Mouse (Mus musculus): ENCODE data around the gene Tuft1. TPM values are rescaled to one million over a fixed set of nuclear protein-coding genes. Genes with fewer than 3 reads are reported as not detected.

Gene Tuft1
- polyA plus RNA-seq, 1 experiment, result 0.79 TPM

DNA sequence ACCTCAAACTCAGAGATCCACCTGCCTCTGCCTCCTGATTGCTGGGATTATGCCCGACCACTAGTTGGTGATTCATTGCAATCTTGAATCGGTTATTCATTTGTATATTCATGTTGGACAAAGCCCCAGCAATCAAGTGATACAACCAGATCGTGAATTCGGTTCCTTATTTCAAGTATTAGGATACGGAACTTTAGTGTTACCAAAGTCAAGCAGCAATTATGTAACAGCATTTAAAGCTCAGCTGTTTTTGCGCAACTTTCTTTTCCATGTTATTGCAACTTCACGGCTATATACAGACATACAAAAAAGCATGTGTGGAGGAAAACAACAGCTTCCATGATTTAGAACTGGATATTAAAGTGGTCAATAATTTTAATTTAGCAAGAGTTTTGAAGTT is 75.7 kb downstream of the Tuft1 start:
- H3K4me3 ChIP-seq (ENCODE audit: insufficient read depth, low read depth, low read length), result peak overlapping the region; percentile 86

DNA sequence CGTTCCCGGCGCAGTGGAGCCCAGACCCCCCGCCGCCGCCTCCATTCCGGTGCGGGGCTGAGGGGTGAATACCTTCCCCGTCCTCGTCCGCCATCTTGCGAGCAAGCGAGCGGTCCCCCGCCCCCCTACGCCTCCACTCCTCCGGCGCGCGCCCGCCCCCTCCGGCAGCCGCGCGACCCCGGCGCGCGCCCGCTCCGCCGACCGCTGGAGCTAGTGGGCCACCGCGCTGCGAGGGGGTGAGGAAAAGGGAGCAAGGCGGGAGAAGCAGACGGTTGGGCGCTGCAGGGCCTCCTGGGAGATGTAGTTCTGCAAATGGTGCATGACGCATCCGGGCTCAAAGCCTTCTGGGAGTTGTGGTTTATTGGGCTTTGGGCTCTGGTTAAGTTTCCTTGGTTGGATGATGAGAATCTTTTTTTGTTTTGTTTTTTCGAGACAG is 76.2 kb downstream of the Tuft1 start, which contains the start of gene Snx27:
TSS of gene Snx27 (minus strand) at position 261 of the 436 bp plus-strand sequence.
- peak within 1 kb of the TSS; percentile 68 for H3K27ac ChIP-seq (replicated peaks; ENCODE audit: low read depth, low read length)
- H3K4me1 ChIP-seq (ENCODE audit: control insufficient read depth, insufficient read depth, insufficient read length, low read length), result no peaks in the 10 kb centered on the region; the same call in 1 of the 2 replicates
- H3K4me3 ChIP-seq (ENCODE audit: insufficient read depth, low read depth, low read length), result peak within 1 kb of the TSS; percentile 86

More for the DNA sequence above, 75.7 kb downstream of the Tuft1 start:
- peaks cover 3% of the 10 kb centered on the region; the same call in 1 of the 2 replicates for H3K4me1 ChIP-seq (ENCODE audit: control insufficient read depth, insufficient read depth, insufficient read length, low read length)
- H3K27ac ChIP-seq (replicated peaks; ENCODE audit: low read depth, low read length), result peak overlapping the region; percentile 67

DNA sequence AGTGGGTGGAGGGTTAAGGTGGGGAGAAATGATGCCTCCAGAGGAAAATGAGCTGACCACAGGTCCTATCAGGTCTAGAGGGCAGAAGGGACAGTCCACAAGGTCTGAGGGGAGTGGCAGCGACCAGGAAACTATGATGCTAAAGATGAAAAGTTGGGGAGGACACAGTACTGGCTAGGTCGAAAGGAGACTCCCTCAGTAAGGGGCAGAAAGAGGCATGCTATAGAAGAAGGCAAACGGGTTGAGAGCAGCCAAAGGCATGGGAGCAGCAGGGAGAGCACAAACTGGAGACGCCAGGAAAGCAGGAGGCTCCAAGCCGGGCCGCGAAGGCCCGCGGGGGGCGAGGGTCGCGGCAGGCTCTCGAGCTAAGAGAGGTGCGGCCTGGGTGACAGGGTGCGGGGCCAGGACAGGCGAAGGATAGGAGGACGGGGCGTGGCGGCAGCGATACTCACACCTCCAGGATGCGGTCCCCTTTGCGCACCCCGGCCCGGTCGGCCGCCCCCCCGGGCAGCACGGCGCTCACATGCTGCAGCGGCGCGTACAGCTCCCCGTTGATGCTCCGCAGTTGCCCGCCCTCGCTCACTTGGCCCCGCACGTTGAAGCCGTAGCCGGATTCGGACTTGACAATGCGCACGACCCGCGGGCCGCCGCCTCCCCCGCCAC is 76.7 kb downstream of the Tuft1 start:
- H3K27ac ChIP-seq (replicated peaks; ENCODE audit: low read depth, low read length), result no peak overlapping the region
- no peaks in the 10 kb centered on the region; the same call in 1 of the 2 replicates for H3K4me1 ChIP-seq (ENCODE audit: control insufficient read depth, insufficient read depth, insufficient read length, low read length)
- peak overlapping the region; percentile 86 for H3K4me3 ChIP-seq (ENCODE audit: insufficient read depth, low read depth, low read length)

DNA sequence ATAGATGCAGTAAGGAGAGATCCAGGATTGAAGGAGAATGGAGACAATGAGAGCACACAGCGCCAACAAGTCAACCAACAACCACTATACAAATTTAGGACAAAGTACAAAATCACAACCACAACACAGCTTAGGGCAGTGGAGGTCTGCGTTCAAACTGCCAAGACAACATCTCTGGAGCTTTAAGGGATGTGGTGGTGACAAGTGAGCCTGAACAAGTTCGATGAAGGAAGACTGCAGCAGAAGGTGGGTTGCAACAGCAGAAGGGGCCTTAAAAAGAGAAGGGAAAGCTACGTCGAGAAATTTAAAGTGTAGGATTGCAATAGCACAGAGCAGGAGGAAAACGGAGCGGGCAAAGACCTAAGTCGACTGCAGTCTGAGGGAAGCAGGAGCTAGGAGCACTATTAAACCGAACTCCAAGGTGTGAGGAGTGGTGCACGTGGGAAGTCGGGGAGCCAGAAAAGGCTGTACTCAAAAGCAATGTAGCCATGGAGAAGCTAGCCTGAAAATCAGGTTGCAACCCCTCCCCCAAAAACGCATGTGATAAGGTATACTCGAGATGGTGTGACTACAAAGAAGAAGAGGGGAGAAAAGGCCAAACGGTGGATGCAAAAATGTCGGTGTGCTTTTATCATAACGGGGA is 77.4 kb downstream of the Tuft1 start:
- no peaks in the 10 kb centered on the region; the same call in 1 of the 2 replicates for H3K4me1 ChIP-seq (ENCODE audit: control insufficient read depth, insufficient read depth, insufficient read length, low read length)
- H3K27ac ChIP-seq (replicated peaks; ENCODE audit: low read depth, low read length), result no peak overlapping the region
- peak overlapping the region; percentile 86 for H3K4me3 ChIP-seq (ENCODE audit: insufficient read depth, low read depth, low read length)

DNA sequence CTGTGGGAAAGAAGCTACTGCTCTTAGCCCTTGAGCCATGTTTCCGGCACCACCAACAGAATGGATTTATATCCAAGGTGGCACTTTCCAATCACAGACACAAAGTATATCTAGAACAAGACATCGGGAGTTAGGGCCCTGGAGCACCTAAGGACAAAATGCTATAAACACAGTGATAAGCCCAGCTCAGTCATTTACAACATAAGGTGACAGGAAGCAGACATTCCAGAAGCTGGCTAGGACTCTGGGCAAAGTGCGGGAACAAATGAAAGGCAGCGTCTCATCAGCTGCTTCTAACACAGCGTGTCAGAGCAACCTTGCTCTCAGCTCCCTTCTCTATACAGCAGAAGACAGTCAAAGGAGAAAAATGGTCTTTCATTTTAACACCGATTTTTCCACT is 84.2 kb downstream of the Tuft1 start:
- Histone ChIP-seq H3K4me3 (ENCODE audit: insufficient read depth, low read depth, low read length) (no peak overlapping the region), H3K4me1 (ENCODE audit: control insufficient read depth, insufficient read depth, insufficient read length, low read length) (no peaks in the 10 kb centered on the region; the same call in 1 of the 2 replicates), H3K27ac (replicated peaks; ENCODE audit: low read depth, low read length) (no peak overlapping the region)

DNA sequence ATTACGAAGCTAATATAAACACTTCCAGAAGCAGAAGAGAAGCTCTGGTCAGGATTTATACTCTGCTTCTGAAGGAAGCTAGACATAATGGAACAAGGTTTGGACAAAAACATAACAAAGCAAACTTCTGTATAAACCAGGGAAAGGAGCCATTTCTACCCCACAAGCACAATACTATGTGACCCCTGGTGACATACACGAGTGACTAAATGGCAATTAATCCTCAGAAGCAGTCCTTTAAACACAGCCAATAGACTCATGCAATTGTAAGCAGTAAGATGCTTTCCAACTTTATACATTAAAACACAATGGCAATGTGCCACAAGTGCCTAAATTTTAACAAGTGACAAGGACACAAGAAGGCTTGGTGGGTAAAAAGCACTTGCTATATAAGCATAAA is 91.4 kb downstream of the Tuft1 start:
- Histone ChIP-seq H3K27ac (replicated peaks; ENCODE audit: low read depth, low read length) (no peak overlapping the region), H3K4me1 (ENCODE audit: control insufficient read depth, insufficient read depth, insufficient read length, low read length) (peaks cover 8% of the 10 kb centered on the region), H3K4me3 (ENCODE audit: insufficient read depth, low read depth, low read length) (no peak overlapping the region)

DNA sequence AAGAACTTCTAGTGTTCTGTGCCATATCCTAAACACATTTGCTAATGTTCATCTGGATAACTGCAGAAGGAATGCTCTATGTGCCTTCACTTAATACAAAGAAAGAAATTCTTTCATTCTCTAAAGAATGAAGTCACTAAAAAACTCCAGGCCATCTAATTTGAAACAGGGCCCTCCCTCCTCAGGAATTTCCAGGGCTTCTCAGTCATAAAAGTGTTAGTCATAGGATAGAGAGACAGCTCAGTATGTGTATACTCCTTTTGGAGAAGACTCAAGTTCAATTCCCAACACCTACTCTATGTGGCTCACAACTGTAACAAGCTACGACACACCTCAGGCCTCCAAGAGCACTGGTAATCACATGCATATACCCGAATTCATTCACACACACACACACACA is 93.1 kb downstream of the Tuft1 start:
- no peak overlapping the region for H3K4me3 ChIP-seq (ENCODE audit: insufficient read depth, low read depth, low read length)
- H3K4me1 ChIP-seq (ENCODE audit: control insufficient read depth, insufficient read depth, insufficient read length, low read length), result peaks cover 8% of the 10 kb centered on the region
- no peak overlapping the region for H3K27ac ChIP-seq (replicated peaks; ENCODE audit: low read depth, low read length)

DNA sequence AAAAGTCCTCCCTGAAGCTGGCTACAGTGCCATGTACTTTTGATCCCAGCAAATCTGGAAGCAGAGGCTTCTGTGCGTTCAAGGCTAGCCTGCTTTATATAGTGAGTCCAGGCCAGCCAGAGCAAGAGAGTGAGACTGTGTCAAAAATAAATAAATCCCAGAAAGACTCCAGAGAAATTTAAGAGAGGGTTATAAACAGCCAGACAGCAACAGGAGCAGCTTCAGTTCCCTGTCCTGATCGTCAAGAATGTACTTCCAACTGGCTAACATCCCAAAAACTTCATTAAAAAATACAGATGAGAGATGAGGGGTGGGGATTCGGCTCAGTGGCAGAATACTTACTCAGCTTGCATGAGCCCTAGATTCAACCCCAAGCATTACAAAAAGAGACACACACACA is 93.5 kb downstream of the Tuft1 start:
- Histone ChIP-seq H3K4me3 (ENCODE audit: insufficient read depth, low read depth, low read length) (no peak overlapping the region), H3K4me1 (ENCODE audit: control insufficient read depth, insufficient read depth, insufficient read length, low read length) (peaks cover 8% of the 10 kb centered on the region), H3K27ac (replicated peaks; ENCODE audit: low read depth, low read length) (no peak overlapping the region; the same call in 1 of the 2 replicates)

DNA sequence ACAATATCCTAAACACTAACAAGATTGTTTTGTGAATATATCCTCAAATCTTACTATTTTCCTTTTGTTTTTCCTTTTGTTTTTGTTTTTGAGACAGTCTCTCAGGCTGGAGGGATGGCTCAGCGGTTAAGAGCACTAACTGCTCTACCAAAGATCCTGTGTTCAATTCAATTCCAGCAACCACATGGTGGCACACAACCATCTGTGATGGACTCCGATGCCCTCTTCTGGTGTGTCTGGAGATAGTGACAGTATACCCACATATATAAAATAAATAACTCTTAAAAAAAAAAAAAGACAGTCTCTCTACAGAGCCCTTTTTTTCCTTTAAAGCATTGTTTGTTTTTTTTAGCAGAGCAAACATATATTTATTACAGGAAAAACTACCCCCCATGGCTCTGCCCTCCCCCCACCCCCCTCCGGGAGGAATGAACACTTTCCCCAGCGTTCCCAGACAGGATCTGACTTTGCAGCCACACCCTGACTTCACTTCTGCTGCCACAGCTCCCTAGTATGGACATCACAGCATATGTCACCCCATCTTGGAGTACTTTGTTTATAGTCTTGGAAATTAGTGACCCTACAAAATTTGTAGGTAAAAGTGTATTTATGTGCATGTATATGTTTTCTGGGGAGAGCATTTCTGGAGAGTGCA is 94.2 kb downstream of the Tuft1 start:
- Histone ChIP-seq H3K4me3 (ENCODE audit: insufficient read depth, low read depth, low read length) (no peak overlapping the region), H3K27ac (replicated peaks; ENCODE audit: low read depth, low read length) (no peak overlapping the region), H3K4me1 (ENCODE audit: control insufficient read depth, insufficient read depth, insufficient read length, low read length) (peaks cover 8% of the 10 kb centered on the region)

DNA sequence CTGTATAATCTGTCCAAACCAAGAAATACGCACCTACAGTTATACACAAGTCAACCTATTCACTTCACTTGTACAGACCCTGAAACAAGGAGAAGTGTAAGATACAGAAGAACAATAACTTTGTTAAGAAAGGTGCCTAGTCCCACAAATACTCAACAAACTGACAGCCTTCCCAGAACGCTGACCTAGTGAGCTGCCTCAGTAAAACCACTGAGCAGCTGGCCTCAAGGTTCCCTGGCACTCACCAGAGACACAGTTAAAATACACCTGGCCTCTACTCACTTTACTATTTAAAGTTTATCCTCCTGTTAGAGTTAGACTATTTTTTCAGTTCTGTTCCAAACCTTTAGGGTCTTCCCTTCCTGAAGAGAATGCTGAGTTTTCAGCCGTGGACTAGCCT is 95.5 kb downstream of the Tuft1 start:
- Histone ChIP-seq H3K27ac (replicated peaks; ENCODE audit: low read depth, low read length) (no peak overlapping the region), H3K4me1 (ENCODE audit: control insufficient read depth, insufficient read depth, insufficient read length, low read length) (peaks cover 8% of the 10 kb centered on the region), H3K4me3 (ENCODE audit: insufficient read depth, low read depth, low read length) (no peak overlapping the region)

Other genes starting within 250 kb of the Tuft1 start
- 24.3 and 29.6 TPM in 2 replicates for gene Tdrkh, start 245.6 kb downstream of the Tuft1 start, polyA plus RNA-seq (2012; ENCODE audit: insufficient read depth, insufficient read length, missing spikeins)
- 86.4 and 105 TPM in 2 replicates for gene Mrpl9, start 215.6 kb downstream of the Tuft1 start, polyA plus RNA-seq (2012; ENCODE audit: insufficient read depth, insufficient read length, missing spikeins)
- not detected in 2 replicates for gene Oaz3, start 215.0 kb downstream of the Tuft1 start, polyA plus RNA-seq (2012; ENCODE audit: insufficient read depth, insufficient read length, missing spikeins)
- gene Celf3, start 180.6 kb downstream of the Tuft1 start, polyA plus RNA-seq (2012; ENCODE audit: insufficient read depth, insufficient read length, missing spikeins), result not detected in 2 replicates
- gene Riiad1, start 178.5 kb downstream of the Tuft1 start, polyA plus RNA-seq (2012; ENCODE audit: insufficient read depth, insufficient read length, missing spikeins), result not detected in 2 replicates
- gene Snx27, start 76.2 kb downstream of the Tuft1 start, polyA plus RNA-seq (2012; ENCODE audit: insufficient read depth, insufficient read length, missing spikeins), result 12.9 and 23.1 TPM in 2 replicates
- not detected in 2 replicates for gene Gm10972, start 15.8 kb downstream of the Tuft1 start, polyA plus RNA-seq (2012; ENCODE audit: insufficient read depth, insufficient read length, missing spikeins)
- not detected in 2 replicates for gene Selenbp2, start 34.7 kb upstream of the Tuft1 start, polyA plus RNA-seq (2012; ENCODE audit: insufficient read depth, insufficient read length, missing spikeins)
- not detected in 2 replicates for gene Cgn, start 127.6 kb upstream of the Tuft1 start, polyA plus RNA-seq (2012; ENCODE audit: insufficient read depth, insufficient read length, missing spikeins)
- gene Pogz, start 178.7 kb upstream of the Tuft1 start, polyA plus RNA-seq (2012; ENCODE audit: insufficient read depth, insufficient read length, missing spikeins), result 4.9 and 7.7 TPM in 2 replicates
- gene Psmb4, start 228.1 kb upstream of the Tuft1 start, polyA plus RNA-seq (2012; ENCODE audit: insufficient read depth, insufficient read length, missing spikeins), result 311 and 370 TPM in 2 replicates